Mouse (Mus musculus): ENCODE data around the gene 1300017J02Rik. TPM values are rescaled to one million over a fixed set of nuclear protein-coding genes. Genes with fewer than 3 reads are reported as not detected.
"Not testable (repeated sequence)": the region's sequence is repeated elsewhere in the genome, so short reads cannot be mapped to it uniquely, and the experiment has no call there.

1300017J02Rik gene
- polyA plus RNA-seq (2012; rRNA removed), result 19.8 and 20.3 TPM in 2 replicates

DNA sequence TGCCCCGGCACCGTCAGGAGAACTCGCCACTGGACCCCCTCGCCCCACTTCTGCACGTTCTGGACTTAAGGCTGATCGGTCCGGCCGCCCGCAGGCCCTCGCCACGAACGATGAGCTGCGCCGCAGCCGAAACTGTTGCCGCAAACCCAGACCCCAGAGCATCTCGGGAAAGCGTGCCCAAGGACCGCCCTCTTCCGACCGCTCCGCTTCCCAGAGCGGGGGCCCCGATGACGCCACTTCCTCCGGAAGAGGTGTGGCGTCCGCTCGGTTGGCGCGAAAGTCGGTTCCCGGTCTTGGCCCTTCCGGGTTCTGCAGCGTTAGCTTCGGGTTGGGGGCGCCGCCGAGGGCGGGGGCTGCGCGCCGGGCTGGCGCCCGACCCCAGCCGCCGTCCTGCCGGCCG lies at the start of gene 1300017J02Rik, which contains the start of gene Topbp1:
Gene 1300017J02Rik (minus strand): TSS at position 156 of the 400 bp plus-strand sequence.
Gene Topbp1 (plus strand): TSS at position 289 of the 400 bp plus-strand sequence.
- peak within 1 kb of the TSS; percentile 97 for H3K27ac ChIP-seq (ENCODE audit: control insufficient read depth, insufficient read depth, low read depth, low read length)
- peaks cover 4% of the 10 kb centered on the region; the same call in 1 of the 2 replicates for H3K36me3 ChIP-seq (ENCODE audit: control insufficient read depth, insufficient read depth, low read length)
- TF ChIP-seq CTCF (IDR thresholded peaks at IDR 0.05; ENCODE audit: control insufficient read depth, insufficient read depth, insufficient replicate concordance, low read depth, low read length) (no peak), POLR2A (IDR thresholded peaks at IDR 0.05; ENCODE audit: control insufficient read depth, low read depth, low read length) (peak; percentile 99)
- peak within 1 kb of the TSS; percentile 91 for H3K4me3 ChIP-seq (ENCODE audit: control insufficient read depth, low read depth, low read length)
- peaks cover 5% of the 10 kb centered on the region for H3K4me1 ChIP-seq (ENCODE audit: control insufficient read depth, insufficient read depth, low read length)
- H3K27me3 ChIP-seq (ENCODE audit: control insufficient read depth, insufficient read depth, low read length), result no peaks in the 10 kb centered on the region

DNA sequence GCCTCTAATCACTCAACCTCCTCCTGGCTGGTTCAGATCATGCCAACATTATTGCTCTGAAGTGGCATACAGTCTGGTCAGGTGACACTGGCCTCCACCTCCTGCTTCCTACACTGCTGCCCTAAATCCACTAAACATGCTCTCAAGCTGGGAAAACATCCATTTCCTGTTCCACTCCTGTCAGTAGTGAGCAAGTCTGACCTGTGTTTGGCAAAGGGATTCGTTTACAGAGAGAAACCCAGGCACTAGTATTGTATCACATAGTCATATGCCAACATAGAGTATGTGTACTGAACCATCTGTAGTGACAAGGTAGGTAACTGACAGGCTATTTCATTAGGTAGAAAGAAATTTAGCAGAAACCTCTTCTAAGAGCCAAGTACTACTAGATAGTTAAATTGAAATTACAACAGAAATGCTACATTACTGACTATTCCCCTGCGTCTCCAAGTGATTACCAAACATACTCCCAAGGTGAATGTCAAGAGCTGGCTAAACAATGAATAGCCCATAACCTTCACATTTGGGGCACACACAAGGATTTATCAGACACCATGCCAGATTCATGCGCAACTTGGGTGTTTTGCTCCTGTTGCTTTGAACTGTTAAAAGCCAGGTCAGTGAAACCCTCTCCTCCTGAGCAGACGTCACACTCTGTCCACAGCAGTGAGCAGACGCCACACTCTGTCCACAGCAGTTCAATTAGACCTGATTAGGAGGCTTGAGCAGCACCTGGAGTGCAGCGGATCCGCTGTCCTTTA lies 48.8 kb upstream of the 1300017J02Rik start:
- not testable (repeated sequence) for H3K4me1 ChIP-seq (ENCODE audit: control insufficient read depth, insufficient read depth, low read length); H3K36me3 ChIP-seq (ENCODE audit: control insufficient read depth, insufficient read depth, low read length); H3K4me3 ChIP-seq (ENCODE audit: control insufficient read depth, low read depth, low read length); H3K27ac ChIP-seq (ENCODE audit: control insufficient read depth, insufficient read depth, low read depth, low read length); H3K27me3 ChIP-seq (ENCODE audit: control insufficient read depth, insufficient read depth, low read length)

DNA sequence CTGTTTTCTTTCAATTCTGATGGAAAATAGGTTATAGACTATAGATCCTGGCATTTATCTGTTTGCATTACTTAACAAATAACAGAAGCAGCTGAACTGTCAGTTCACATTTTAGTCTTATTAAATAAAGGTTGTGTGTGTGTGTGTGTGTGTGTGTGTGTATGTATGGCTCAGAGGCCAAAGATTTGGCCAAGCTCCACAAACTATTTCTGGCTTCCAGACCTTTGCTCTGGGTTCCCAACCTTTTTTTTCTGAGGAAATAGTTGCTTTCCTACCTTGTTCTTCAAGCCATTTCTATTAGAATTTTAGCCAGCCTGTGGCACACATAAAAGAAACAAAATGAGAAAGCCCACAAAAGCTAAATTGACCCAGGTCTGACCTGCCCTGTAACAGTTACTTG lies 43.9 kb upstream of the 1300017J02Rik start:
- TF ChIP-seq CTCF (IDR thresholded peaks at IDR 0.05; ENCODE audit: control insufficient read depth, insufficient read depth, insufficient replicate concordance, low read depth, low read length) (no peak), POLR2A (IDR thresholded peaks at IDR 0.05; ENCODE audit: control insufficient read depth, low read depth, low read length) (no peak)
- Histone ChIP-seq H3K4me3 (ENCODE audit: control insufficient read depth, low read depth, low read length) (no peak overlapping the region), H3K27ac (ENCODE audit: control insufficient read depth, insufficient read depth, low read depth, low read length) (no peak overlapping the region), H3K4me1 (ENCODE audit: control insufficient read depth, insufficient read depth, low read length) (no peaks in the 10 kb centered on the region), H3K27me3 (ENCODE audit: control insufficient read depth, insufficient read depth, low read length) (no peaks in the 10 kb centered on the region), H3K36me3 (ENCODE audit: control insufficient read depth, insufficient read depth, low read length) (no peaks in the 10 kb centered on the region)

DNA sequence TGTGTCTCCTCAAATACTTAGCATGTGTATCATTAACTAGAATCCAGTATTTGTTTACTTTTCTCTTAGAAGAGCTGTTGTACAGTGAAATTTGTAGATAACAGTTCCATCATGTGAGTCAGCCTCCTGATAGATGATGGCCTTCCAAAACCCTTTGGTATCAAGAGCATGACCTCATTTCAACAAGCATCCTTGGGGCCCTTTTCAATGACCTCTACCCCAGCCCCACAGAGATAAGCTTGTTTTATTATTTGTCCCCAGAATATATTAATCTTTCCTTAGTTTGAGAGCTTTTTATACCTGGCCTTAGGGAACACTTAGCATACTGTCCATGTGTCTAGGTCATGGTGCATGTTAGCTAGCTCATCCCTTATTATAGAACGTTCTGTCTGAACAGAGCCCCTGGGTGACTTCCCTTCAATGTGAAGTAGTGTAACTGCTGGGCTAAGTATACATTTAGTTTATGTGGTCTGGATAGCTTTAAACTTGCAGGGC lies 43.2 kb upstream of the 1300017J02Rik start:
- H3K4me3 ChIP-seq (ENCODE audit: control insufficient read depth, low read depth, low read length), result no peak overlapping the region
- H3K4me1 ChIP-seq (ENCODE audit: control insufficient read depth, insufficient read depth, low read length), result no peaks in the 10 kb centered on the region
- H3K36me3 ChIP-seq (ENCODE audit: control insufficient read depth, insufficient read depth, low read length), result no peaks in the 10 kb centered on the region; the same call in 1 of the 2 replicates
- TF ChIP-seq CTCF (IDR thresholded peaks at IDR 0.05; ENCODE audit: control insufficient read depth, insufficient read depth, insufficient replicate concordance, low read depth, low read length), result no peak
- no peak for TF ChIP-seq POLR2A (IDR thresholded peaks at IDR 0.05; ENCODE audit: control insufficient read depth, low read depth, low read length)
- no peak overlapping the region for H3K27ac ChIP-seq (ENCODE audit: control insufficient read depth, insufficient read depth, low read depth, low read length)
- H3K27me3 ChIP-seq (ENCODE audit: control insufficient read depth, insufficient read depth, low read length), result no peaks in the 10 kb centered on the region

DNA sequence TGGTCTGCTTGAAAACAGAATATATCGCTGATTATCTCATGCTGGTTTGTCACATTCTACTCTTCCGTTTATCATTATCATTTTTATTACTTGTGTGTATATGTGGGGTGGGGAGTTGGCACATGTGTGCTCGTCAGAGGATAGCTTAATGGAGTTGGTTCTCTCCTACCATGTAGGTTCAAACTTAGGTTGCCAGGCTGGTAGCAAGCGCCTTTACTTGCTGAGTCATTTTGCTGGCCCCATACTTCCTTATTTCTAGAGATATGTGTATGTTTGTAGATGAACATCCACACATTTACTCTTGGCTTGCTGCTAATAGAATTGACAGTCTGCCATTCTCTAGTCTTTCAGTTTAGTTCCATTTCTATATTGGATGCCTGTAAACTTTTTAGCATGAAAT lies 42.2 kb upstream of the 1300017J02Rik start:
- Histone ChIP-seq H3K4me1 (ENCODE audit: control insufficient read depth, insufficient read depth, low read length) (no peaks in the 10 kb centered on the region), H3K4me3 (ENCODE audit: control insufficient read depth, low read depth, low read length) (no peak overlapping the region), H3K27me3 (ENCODE audit: control insufficient read depth, insufficient read depth, low read length) (no peaks in the 10 kb centered on the region), H3K27ac (ENCODE audit: control insufficient read depth, insufficient read depth, low read depth, low read length) (no peak overlapping the region), H3K36me3 (ENCODE audit: control insufficient read depth, insufficient read depth, low read length) (no peaks in the 10 kb centered on the region; the same call in 1 of the 2 replicates)
- TF ChIP-seq POLR2A (IDR thresholded peaks at IDR 0.05; ENCODE audit: control insufficient read depth, low read depth, low read length), result no peak
- no peak for TF ChIP-seq CTCF (IDR thresholded peaks at IDR 0.05; ENCODE audit: control insufficient read depth, insufficient read depth, insufficient replicate concordance, low read depth, low read length)

DNA sequence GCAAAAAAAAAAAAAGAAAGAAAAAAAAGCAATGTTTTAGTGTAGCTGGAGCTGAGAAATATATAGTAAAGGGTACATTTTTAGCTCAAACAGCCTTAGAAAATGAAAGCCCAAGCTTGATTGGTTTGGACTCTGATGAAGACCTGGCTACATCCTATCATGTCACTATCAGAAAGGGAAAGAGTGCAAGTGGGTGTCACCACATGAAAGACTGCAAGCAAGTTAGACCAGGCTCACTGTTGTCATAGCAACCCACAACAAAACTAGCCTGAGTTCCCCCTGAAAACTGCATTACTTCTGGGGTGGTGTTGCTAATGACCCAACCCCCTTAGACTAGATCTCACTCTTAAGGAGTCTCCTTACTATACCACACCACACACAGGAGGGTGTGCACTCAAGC lies 32.0 kb upstream of the 1300017J02Rik start:
- no peaks in the 10 kb centered on the region for H3K27me3 ChIP-seq (ENCODE audit: control insufficient read depth, insufficient read depth, low read length)
- TF ChIP-seq CTCF (IDR thresholded peaks at IDR 0.05; ENCODE audit: control insufficient read depth, insufficient read depth, insufficient replicate concordance, low read depth, low read length), result no peak
- TF ChIP-seq POLR2A (IDR thresholded peaks at IDR 0.05; ENCODE audit: control insufficient read depth, low read depth, low read length), result no peak
- no peak overlapping the region for H3K27ac ChIP-seq (ENCODE audit: control insufficient read depth, insufficient read depth, low read depth, low read length)
- H3K36me3 ChIP-seq (ENCODE audit: control insufficient read depth, insufficient read depth, low read length), result peaks cover 3% of the 10 kb centered on the region
- no peaks in the 10 kb centered on the region for H3K4me1 ChIP-seq (ENCODE audit: control insufficient read depth, insufficient read depth, low read length)
- no peak overlapping the region for H3K4me3 ChIP-seq (ENCODE audit: control insufficient read depth, low read depth, low read length)

DNA sequence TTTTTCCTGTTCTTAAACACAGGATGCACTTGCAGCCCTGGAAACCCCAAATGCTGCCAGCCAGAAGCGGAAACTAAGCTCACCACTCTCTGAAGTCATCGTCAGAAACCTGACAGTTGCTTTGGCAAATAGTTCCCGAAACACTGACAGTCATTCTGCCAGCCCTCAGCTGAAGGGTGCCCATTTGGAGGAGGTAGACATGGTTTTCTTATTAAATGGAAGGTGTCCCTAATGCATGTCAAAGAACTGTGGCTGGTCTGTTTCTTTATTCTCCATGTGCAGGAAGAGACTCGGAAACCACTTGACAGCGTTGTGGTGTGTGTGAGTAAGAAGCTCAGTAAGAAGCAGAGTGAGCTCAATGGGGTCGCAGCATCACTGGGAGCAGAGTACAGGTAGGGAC lies 27.8 kb upstream of the 1300017J02Rik start:
- Histone ChIP-seq H3K27me3 (ENCODE audit: control insufficient read depth, insufficient read depth, low read length) (no peaks in the 10 kb centered on the region), H3K4me3 (ENCODE audit: control insufficient read depth, low read depth, low read length) (no peak overlapping the region), H3K4me1 (ENCODE audit: control insufficient read depth, insufficient read depth, low read length) (no peaks in the 10 kb centered on the region), H3K36me3 (ENCODE audit: control insufficient read depth, insufficient read depth, low read length) (peaks cover 3% of the 10 kb centered on the region; the same call in 1 of the 2 replicates), H3K27ac (ENCODE audit: control insufficient read depth, insufficient read depth, low read depth, low read length) (no peak overlapping the region)
- no peak for TF ChIP-seq CTCF (IDR thresholded peaks at IDR 0.05; ENCODE audit: control insufficient read depth, insufficient read depth, insufficient replicate concordance, low read depth, low read length)
- no peak for TF ChIP-seq POLR2A (IDR thresholded peaks at IDR 0.05; ENCODE audit: control insufficient read depth, low read depth, low read length)

All from testis, adult 2 months (tissue).